Mouse (Mus musculus) MEL (cell line): Measurements from ENCODE around the gene Gm49361. TPM values are rescaled to one million over a fixed set of nuclear protein-coding genes. Genes with fewer than 3 reads are reported as not detected.

Experiments used
- DNase-seq: peaks from one replicate; pipeline ENCODE4 v3.0.0; 2011; ENCODE audit warnings: low read depth, low spot score
- H3K27ac ChIP-seq: 2 replicates; pipeline ENCODE4 v1.5.1; 2012; ENCODE audit warnings: low read depth, mild to moderate bottlenecking, control low read depth, low read length, moderate library complexity; ENCODE audit not compliant: control insufficient read depth
- H3K27me3 ChIP-seq, 2 experiments: fragments of 150-350 bp in 1 of 2; sonication (generic) in 1 of 2; 2 replicates each; pipeline ENCODE4 v1.6.1; 2012; ENCODE audit warnings: low read length in 2 of 2, mild to moderate bottlenecking in 2 of 2, improper control_type of control experiment in 1 of 2, moderate library complexity in 1 of 2; ENCODE audit not compliant: insufficient read depth in 2 of 2, control insufficient read depth in 1 of 2
- H3K36me3 ChIP-seq, 2 experiments: 2 replicates each; pipeline ENCODE4 v1.6.1; 2012 to 2014; ENCODE audit warnings: low read length in 2 of 2, improper control_type of control experiment in 1 of 2, inconsistent platforms in 1 of 2, mild to moderate bottlenecking in 1 of 2; ENCODE audit not compliant: insufficient read depth in 2 of 2, control insufficient read depth in 1 of 2
- H3K4me1 ChIP-seq, 2 experiments: fragments of 150-350 bp in 1 of 2; sonication (generic) in 1 of 2; 2 replicates each; pipeline ENCODE4 v1.6.1; 2012; ENCODE audit warnings: low read length in 2 of 2, improper control_type of control experiment in 1 of 2, mild to moderate bottlenecking in 1 of 2; ENCODE audit not compliant: insufficient read depth in 2 of 2, control insufficient read depth in 1 of 2
- H3K4me3 ChIP-seq, 2 experiments: fragments of 150-350 bp in 1 of 2; sonication (generic) in 1 of 2; 2 replicates each; pipeline ENCODE4 v1.5.1; 2012; ENCODE audit warnings: low read depth in 2 of 2, low read length in 2 of 2, mild to moderate bottlenecking in 2 of 2, moderate library complexity in 2 of 2, control low read depth in 1 of 2, improper control_type of control experiment in 1 of 2; ENCODE audit not compliant: control insufficient read depth in 1 of 2, insufficient read depth in 1 of 2
- H3K79me2 ChIP-seq: 2 replicates; pipeline ENCODE4 v1.6.1; 2012; ENCODE audit warnings: mild to moderate bottlenecking, low read length, moderate library complexity; ENCODE audit not compliant: control insufficient read depth, poor library complexity, insufficient read depth
- H3K9ac ChIP-seq: 2 replicates; pipeline ENCODE4 v1.6.1; 2012; ENCODE audit warnings: low read depth, mild to moderate bottlenecking, control low read depth, low read length, moderate library complexity; ENCODE audit not compliant: control insufficient read depth, poor library complexity, severe bottlenecking
- H3K9me3 ChIP-seq: fragments of 150-350 bp; sonication (generic); replicated peaks from 2 replicates; pipeline ENCODE4 v1.6.1; 2012; ENCODE audit warnings: mild to moderate bottlenecking, low read length, improper control_type of control experiment, moderate library complexity; ENCODE audit not compliant: insufficient read depth
- CHD1 ChIP-seq: IDR thresholded peaks from 2 replicates; pipeline ENCODE4 v1.6.1; 2012; ENCODE audit warnings: low read depth, mild to moderate bottlenecking, inconsistent platforms, low read length, improper control_type of control experiment
- E2F4 ChIP-seq: IDR thresholded peaks from 2 replicates; pipeline ENCODE4 v1.6.1; 2011; ENCODE audit warnings: low read depth, low read length, improper control_type of control experiment, borderline replicate concordance
- GATA1 ChIP-seq: IDR thresholded peaks from 2 replicates; pipeline ENCODE4 v1.6.1; 2011; ENCODE audit warnings: low read depth, low read length, improper control_type of control experiment
- JUND ChIP-seq: IDR thresholded peaks from 2 replicates; pipeline ENCODE4 v1.6.1; 2011; ENCODE audit warnings: low read depth, mild to moderate bottlenecking, improper control_type of control experiment, low read length
- MAZ ChIP-seq: IDR thresholded peaks from 2 replicates; pipeline ENCODE4 v1.6.1; 2012; ENCODE audit warnings: low read depth, mild to moderate bottlenecking, inconsistent platforms, low read length, improper control_type of control experiment
- MXI1 ChIP-seq: IDR thresholded peaks from 2 replicates; pipeline ENCODE4 v1.6.1; 2011; ENCODE audit warnings: mild to moderate bottlenecking, low read depth, low read length, improper control_type of control experiment
- NELFE ChIP-seq: IDR thresholded peaks from 2 replicates; pipeline ENCODE4 v1.6.1; 2011; ENCODE audit warnings: low read depth, low read length, improper control_type of control experiment
- POLR2AphosphoS2 ChIP-seq: IDR thresholded peaks from 2 replicates; pipeline ENCODE4 v1.6.1; 2011; ENCODE audit warnings: low read length, improper control_type of control experiment
- RCOR1 ChIP-seq: IDR thresholded peaks from 2 replicates; pipeline ENCODE4 v1.6.1; 2012; ENCODE audit warnings: low read depth, mild to moderate bottlenecking, inconsistent platforms, low read length, improper control_type of control experiment
- TAL1 ChIP-seq: IDR thresholded peaks from 2 replicates; pipeline ENCODE4 v1.6.1; 2012; ENCODE audit warnings: mild to moderate bottlenecking, inconsistent platforms, low read length, moderate library complexity, mixed read lengths
- UBTF ChIP-seq: IDR thresholded peaks from 2 replicates; pipeline ENCODE4 v1.6.1; 2012; ENCODE audit warnings: low read depth, mild to moderate bottlenecking, inconsistent platforms, low read length, improper control_type of control experiment, moderate library complexity, borderline replicate concordance; ENCODE audit not compliant: insufficient read depth
- USF2 ChIP-seq, 2 experiments: IDR thresholded peaks; 2 replicates each; pipeline ENCODE4 v1.6.1; 2011 to 2012; ENCODE audit warnings: improper control_type of control experiment in 2 of 2, low read length in 2 of 2, borderline replicate concordance in 1 of 2, inconsistent platforms in 1 of 2, low read depth in 1 of 2, mild to moderate bottlenecking in 1 of 2; ENCODE audit not compliant: insufficient read depth in 1 of 2
- ZC3H11A ChIP-seq: IDR thresholded peaks from 2 replicates; pipeline ENCODE4 v1.6.1; 2012; ENCODE audit warnings: low read depth, mild to moderate bottlenecking, inconsistent platforms, low read length, improper control_type of control experiment
- ZKSCAN1 ChIP-seq: IDR thresholded peaks from 2 replicates; pipeline ENCODE4 v1.6.1; 2012; ENCODE audit warnings: low read depth, mild to moderate bottlenecking, inconsistent platforms, low read length, improper control_type of control experiment, moderate library complexity
- polyA plus RNA-seq, 2 experiments: library from polyadenylated mRNA; stranded (reverse) in 1 of 2; unstranded in 1 of 2; fragments of >175 nt in 1 of 2; fragments of >200 nt in 1 of 2; gene quantifications; 2 replicates each; pipeline versions ENCODE4 v1.2.1 to v1.2.4; 2012; ENCODE audit warnings: low replicate concordance in 2 of 2, low read depth in 1 of 2; ENCODE audit not compliant: insufficient read length in 2 of 2, insufficient read depth in 1 of 2, missing spikeins in 1 of 2
- total RNA-seq: library from RNA; depleted of rRNA; stranded (reverse); fragments of 300-350 nt; gene quantifications from 2 replicates; pipeline ENCODE4 v1.2.3, GENCODE M21; 2012

The Gm49361 gene
- total and polyA plus RNA-seq, 3 experiments, result not detected

DNA sequence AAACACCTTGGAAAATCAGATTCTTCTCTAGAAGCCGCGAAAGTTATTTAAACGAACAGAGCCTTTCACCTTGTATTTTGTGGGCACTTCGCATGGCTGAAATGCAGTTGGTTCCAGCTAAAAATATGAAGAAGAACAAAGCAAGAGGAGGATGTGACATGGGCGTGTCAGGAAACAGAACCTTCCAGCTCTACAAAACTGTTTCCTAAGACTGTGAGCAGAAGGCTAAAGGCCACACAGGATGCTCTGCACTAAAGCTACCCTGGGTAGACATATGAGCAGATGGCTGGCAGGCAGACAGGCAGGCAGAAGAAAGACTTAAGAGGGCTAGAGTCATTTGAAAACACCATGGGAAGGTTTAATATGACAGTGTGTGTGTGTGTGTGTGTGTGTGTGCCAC lies 23.2 kb upstream of the Gm49361 start:
- DNase-seq, result no peak
- H3K9ac ChIP-seq, result no peak overlapping the region
- H3K27ac ChIP-seq, result no peak overlapping the region
- H3K4me3 ChIP-seq, result no peak overlapping the region
- no peaks in the 10 kb centered on the region; a peak in 1 of 4 replicates for H3K27me3 ChIP-seq
- no peaks in the 10 kb centered on the region for H3K9me3 ChIP-seq
- peaks cover 0 to 4% of the 10 kb centered on the region in 2 experiments; a peak in 1 of 4 replicates for H3K4me1 ChIP-seq
- H3K36me3 ChIP-seq, result peaks cover 0 to 4% of the 10 kb centered on the region in 2 experiments; a peak in 2 of 4 replicates
- H3K79me2 ChIP-seq, result no peaks in the 10 kb centered on the region
- no peak for TF ChIP-seq USF2 (IDR thresholded peaks at IDR 0.05; ENCODE audit: borderline replicate concordance in 1 of 2, insufficient read depth in 1 of 2, low read depth in 1 of 2, low read length in 2 of 2)
- no peak for TF ChIP-seq GATA1
- no peak for TF ChIP-seq ZC3H11A
- TF ChIP-seq RCOR1, result no peak

DNA sequence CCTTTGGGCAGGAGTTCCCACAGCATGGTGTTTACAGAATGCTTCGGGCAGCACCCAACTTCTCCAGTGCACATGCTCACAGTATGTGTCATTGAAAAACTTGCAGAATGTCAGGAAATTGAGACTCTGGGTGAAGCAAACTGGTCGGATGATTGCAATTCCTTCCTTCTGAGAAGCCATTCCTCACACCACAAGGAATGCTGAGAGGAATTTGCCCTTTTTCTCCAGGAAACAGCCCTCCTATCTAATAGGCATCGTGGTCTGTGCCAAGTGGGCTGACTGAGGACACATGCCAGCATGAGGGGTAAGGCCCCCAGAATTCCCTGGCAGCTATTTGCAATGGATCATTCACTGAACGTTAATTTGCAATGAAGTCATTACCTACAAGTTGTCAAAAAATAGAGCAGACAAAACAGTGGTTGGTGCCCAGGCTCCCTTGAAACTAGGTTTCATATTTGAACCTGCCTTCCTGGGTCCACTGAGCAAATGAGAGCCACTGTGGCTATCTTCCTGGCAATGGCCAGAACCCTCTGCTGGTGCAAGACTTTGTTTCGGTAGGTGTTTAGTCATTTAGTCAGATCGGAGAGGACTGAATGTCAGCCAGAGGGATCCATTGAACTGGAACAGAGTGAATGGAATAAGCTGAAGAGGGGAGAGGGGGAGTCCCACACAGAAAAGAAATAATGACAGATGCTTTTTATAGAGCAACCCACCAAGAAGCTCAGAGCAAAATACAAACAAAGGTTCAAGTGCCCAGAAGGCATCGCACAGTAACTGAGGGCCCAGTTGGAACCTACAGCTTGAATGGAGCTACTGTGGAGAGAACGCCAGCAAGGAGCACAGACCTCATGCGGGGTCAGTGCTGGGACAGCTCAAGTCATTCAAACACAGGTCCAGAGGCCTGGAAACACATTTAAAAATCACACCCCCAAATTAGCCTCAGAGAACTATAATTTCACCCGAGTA lies 14.8 kb upstream of the Gm49361 start:
- no peaks in the 10 kb centered on the region for H3K79me2 ChIP-seq
- DNase-seq, result no peak
- no peak for TF ChIP-seq NELFE
- TF ChIP-seq CHD1, result no peak
- TF ChIP-seq UBTF, result no peak
- no peak for TF ChIP-seq MXI1
- TF ChIP-seq TAL1, result no peak
- no peak for TF ChIP-seq MAZ
- TF ChIP-seq E2F4, result no peak
- TF ChIP-seq RCOR1, result no peak
- no peak for TF ChIP-seq ZKSCAN1
- no peak for TF ChIP-seq POLR2AphosphoS2
- no peak for TF ChIP-seq JUND
- TF ChIP-seq, all 39 proteins: peak for 0
- Histone ChIP-seq H3K27me3 (no peaks in the 10 kb centered on the region; a peak in 1 of 4 replicates), H3K27ac (no peak overlapping the region), H3K9ac (no peak overlapping the region), H3K36me3 (no peaks in the 10 kb centered on the region), H3K9me3 (no peaks in the 10 kb centered on the region), H3K4me1 (no peaks in the 10 kb centered on the region; a peak in 1 of 4 replicates), H3K4me3 (no peak overlapping the region)
